Mouse (Mus musculus) liver, adult 2 months (tissue): ENCODE measurements around the gene Pla2g4e. TPM values are rescaled to one million over a fixed set of nuclear protein-coding genes. Genes with fewer than 3 reads are reported as not detected.

ENCODE experiments used
- DNase-seq: peaks from one replicate; pipeline ENCODE4 v3.0.0-alpha.2; 2011; ENCODE audit warnings: low read depth, low spot score; ENCODE audit errors: extremely low read depth
- H3K27ac ChIP-seq: fragments of 200-500 bp; replicated peaks from 2 replicates; pipeline ENCODE4 v1.5.1; 2012; ENCODE audit warnings: low read depth, mild to moderate bottlenecking, control low read depth, inconsistent platforms, low read length; ENCODE audit not compliant: insufficient read depth
- H3K27me3 ChIP-seq: fragments of 200-500 bp; 2 replicates; pipeline ENCODE4 v1.6.1; 2012; ENCODE audit warnings: mild to moderate bottlenecking, moderate library complexity, low read length, inconsistent platforms; ENCODE audit not compliant: control insufficient read depth, insufficient read depth
- H3K36me3 ChIP-seq: fragments of 200-500 bp; 2 replicates; pipeline ENCODE4 v1.6.1; 2012; ENCODE audit warnings: low read length, inconsistent platforms; ENCODE audit not compliant: control insufficient read depth, insufficient read depth
- H3K4me1 ChIP-seq: fragments of 200-500 bp; 2 replicates; pipeline ENCODE4 v1.6.1; 2011; ENCODE audit warnings: low read length; ENCODE audit not compliant: control insufficient read depth, insufficient read depth
- H3K4me3 ChIP-seq: fragments of 200-500 bp; 2 replicates; pipeline ENCODE4 v1.5.1; 2011; ENCODE audit warnings: low read depth, mild to moderate bottlenecking, control low read depth, low read length, moderate library complexity; ENCODE audit not compliant: insufficient read depth
- H3K79me2 ChIP-seq: fragments of 200-500 bp; 2 replicates; pipeline ENCODE4 v1.6.1; 2012; ENCODE audit warnings: inconsistent platforms, mild to moderate bottlenecking, low read length, moderate library complexity; ENCODE audit not compliant: control insufficient read depth, insufficient read depth
- H3K9ac ChIP-seq: fragments of 200-500 bp; 2 replicates; pipeline ENCODE4 v1.6.1; 2012; ENCODE audit warnings: low read depth, mild to moderate bottlenecking, control low read depth, inconsistent platforms, low read length
- CTCF ChIP-seq: fragments of 200-500 bp; IDR thresholded peaks from 2 replicates; pipeline ENCODE4 v1.5.1; 2011; ENCODE audit warnings: low read depth, low read length, control low read depth
- POLR2A ChIP-seq: fragments of 200-500 bp; IDR thresholded peaks from 2 replicates; pipeline ENCODE4 v1.6.1; 2011; ENCODE audit warnings: low read length, control low read depth; ENCODE audit not compliant: insufficient read depth; ENCODE audit errors: extremely low read depth
- WGBS: fragments of 180-500 bp; shearing (Covaris S2); methylation state at CpG from one replicate; pipeline ENCODE4 v1.1.7; 2018; 5-methylcytosine and 5-hydroxymethylcytosine counted together
- polyA plus RNA-seq: library from polyadenylated mRNA; depleted of rRNA; stranded (reverse); fragments of >200 nt; gene quantifications from 2 replicates; pipeline ENCODE4 v1.2.3, GENCODE M21; 2012
- total RNA-seq: library from RNA; depleted of rRNA; stranded (reverse); fragments of >200 nt; gene quantifications from 2 replicates; pipeline ENCODE4 v1.2.3, GENCODE M21; 2014

Pla2g4e gene
- total and polyA plus RNA-seq, 2 experiments: not detected

DNA sequence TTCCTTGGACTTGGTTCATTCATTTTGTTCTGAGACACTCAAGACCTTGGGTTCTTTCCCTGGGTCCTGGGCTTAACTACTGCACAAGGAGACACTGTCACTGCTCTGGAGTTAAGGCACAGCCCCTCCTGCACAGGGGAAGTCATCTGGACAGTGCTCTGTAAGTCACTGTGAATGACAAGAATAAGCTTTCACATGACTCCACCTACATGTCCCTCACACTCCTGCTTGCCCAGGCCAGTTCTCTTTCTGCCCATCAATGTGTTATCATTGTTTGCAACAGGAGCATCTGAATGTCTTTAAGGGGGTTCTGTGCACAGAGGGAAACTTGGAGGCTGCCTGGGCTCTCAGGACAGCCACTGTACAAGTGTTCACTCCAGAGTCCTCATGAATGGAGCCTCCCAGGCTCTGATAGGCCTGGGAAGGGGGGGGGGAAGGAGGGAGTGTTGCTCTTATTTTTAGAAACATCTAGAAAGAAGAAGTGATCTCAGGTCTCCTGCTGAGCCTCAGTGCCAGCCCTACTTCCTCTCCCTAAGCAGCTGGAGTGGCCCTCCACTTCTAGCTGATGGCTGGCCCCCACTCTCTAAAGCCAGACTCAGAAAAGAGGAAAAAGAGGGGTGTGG, 110.6 kb downstream of the Pla2g4e start:
- TF ChIP-seq POLR2A (no peak), CTCF (no peak)
- H3K9ac ChIP-seq: no peak overlapping the region
- no peak overlapping the region for H3K4me3 ChIP-seq
- H3K79me2 ChIP-seq: no peaks in the 10 kb centered on the region
- H3K27me3 ChIP-seq: no peaks in the 10 kb centered on the region
- DNase-seq: no peak
- no peaks in the 10 kb centered on the region for H3K36me3 ChIP-seq
- H3K27ac ChIP-seq: no peak overlapping the region
- peaks cover 4% of the 10 kb centered on the region; the same call in 1 of the 2 replicates for H3K4me1 ChIP-seq

DNA sequence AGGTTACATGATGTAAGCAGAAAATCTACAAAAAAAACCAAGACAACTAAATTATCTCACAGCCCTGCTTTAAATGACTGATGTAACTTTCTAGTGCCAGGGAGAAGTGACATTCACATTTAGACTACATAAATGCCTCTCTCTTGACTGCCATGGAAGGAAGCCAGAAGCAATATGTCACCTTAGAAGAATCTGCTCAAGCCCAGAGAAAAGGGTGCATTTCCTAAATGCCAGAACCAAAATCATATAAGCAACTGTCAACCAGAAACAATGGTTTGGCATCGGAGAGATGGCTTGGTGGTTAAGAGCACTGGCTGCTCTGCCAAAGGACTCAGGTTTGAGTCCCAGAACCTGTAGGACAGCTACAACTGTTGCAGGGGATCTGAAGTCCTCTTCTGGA, 113.3 kb downstream of the Pla2g4e start:
- Histone ChIP-seq H3K4me1 (peaks cover 4% of the 10 kb centered on the region; the same call in 1 of the 2 replicates), H3K27me3 (no peaks in the 10 kb centered on the region), H3K9ac (no peak overlapping the region), H3K4me3 (no peak overlapping the region), H3K79me2 (no peaks in the 10 kb centered on the region), H3K36me3 (no peaks in the 10 kb centered on the region), H3K27ac (no peak overlapping the region)
- no peak for DNase-seq
- WGBS: 84% methylated on average over 1 of the region's 1 CpGs
- TF ChIP-seq POLR2A (no peak), CTCF (no peak)

DNA sequence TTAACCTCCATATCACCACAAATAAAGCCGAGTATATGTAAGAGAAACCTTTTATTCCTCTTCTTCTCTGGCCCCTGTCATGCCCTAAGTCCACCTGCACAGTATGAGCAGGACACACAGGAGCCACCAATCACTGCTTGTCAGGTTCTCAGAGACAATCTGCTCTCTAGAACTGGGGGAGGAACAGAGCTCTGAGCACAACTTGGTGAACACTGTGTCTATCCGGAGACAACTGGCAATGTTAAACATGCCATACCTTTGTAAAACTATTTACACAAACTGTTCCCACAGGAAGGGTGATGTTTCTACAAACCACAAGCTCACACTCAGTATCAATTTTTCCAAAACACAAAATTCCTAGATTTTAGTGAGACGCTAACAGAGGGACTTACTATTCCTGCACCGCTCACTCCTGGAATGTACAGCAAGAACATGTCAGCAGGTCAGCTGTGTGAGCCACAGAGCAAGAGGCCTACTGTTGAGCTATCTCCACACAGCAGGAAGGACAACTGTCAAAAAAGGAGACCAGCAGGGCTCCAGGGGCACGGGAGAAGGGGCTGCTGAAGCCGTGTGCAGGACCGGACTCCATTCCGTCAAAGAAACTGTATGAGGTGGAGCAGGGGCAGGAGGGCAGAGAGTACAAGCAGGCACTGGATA, 115.8 kb downstream of the Pla2g4e start:
- no peak for TF ChIP-seq CTCF
- TF ChIP-seq POLR2A: no peak
- H3K4me1 ChIP-seq: peaks cover 4% of the 10 kb centered on the region; the same call in 1 of the 2 replicates
- 67% methylated on average over 8 of the region's 8 CpGs for WGBS
- H3K79me2 ChIP-seq: no peaks in the 10 kb centered on the region
- no peak for DNase-seq
- H3K27ac ChIP-seq: 0 out of 2 replicates have a peak overlapping the region, but pooled peaks have one; percentile 38
- H3K9ac ChIP-seq: no peak overlapping the region
- no peak overlapping the region for H3K4me3 ChIP-seq
- H3K27me3 ChIP-seq: no peaks in the 10 kb centered on the region
- no peaks in the 10 kb centered on the region for H3K36me3 ChIP-seq

DNA sequence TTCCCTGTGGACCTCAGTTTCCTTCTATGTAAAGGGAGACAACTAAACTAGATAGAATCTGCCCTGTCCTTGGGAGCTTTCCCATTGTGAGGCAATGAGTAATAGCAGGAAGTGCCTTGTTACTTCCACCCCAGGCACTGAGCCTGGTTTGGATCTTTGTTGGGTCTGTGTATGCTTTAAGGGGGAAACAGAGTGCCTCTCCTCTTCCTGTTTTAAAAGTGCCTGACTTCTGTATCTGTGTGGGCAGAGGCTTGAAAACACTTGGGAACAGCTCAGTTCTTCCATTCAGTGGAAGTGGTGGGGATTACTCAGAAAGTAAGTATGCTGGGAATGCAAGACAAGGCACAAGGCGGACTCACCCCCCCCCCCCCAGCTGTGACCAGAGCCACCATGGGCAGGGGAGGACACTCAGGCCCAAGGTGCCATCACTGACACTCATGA, 116.5 kb downstream of the Pla2g4e start:
- DNase-seq: peak; percentile 21
- H3K36me3 ChIP-seq: no peaks in the 10 kb centered on the region
- H3K9ac ChIP-seq: no peak overlapping the region
- peak overlapping the region; percentile 38; the same call in 1 of the 2 replicates for H3K27ac ChIP-seq
- H3K4me3 ChIP-seq: no peak overlapping the region
- WGBS: 87% methylated on average over 1 of the region's 1 CpGs
- no peaks in the 10 kb centered on the region for H3K79me2 ChIP-seq
- TF ChIP-seq POLR2A (no peak), CTCF (no peak)
- H3K4me1 ChIP-seq: peaks cover 4% of the 10 kb centered on the region; the same call in 1 of the 2 replicates
- no peaks in the 10 kb centered on the region for H3K27me3 ChIP-seq

- no peaks in the 10 kb centered on the region for H3K79me2 ChIP-seq
- no peak for TF ChIP-seq CTCF
- TF ChIP-seq POLR2A: no peak
- no peak overlapping the region for H3K27ac ChIP-seq
- no peak overlapping the region for H3K4me3 ChIP-seq
- no peaks in the 10 kb centered on the region for H3K36me3 ChIP-seq
- no peak overlapping the region for H3K9ac ChIP-seq
- no peak for DNase-seq
- no peaks in the 10 kb centered on the region for H3K27me3 ChIP-seq
- peaks cover 4% of the 10 kb centered on the region; the same call in 1 of the 2 replicates for H3K4me1 ChIP-seq
These were observed 117.1 kb downstream of the Pla2g4e start for GRCm38 (mm10) chr2:120128011-120128410.

DNA sequence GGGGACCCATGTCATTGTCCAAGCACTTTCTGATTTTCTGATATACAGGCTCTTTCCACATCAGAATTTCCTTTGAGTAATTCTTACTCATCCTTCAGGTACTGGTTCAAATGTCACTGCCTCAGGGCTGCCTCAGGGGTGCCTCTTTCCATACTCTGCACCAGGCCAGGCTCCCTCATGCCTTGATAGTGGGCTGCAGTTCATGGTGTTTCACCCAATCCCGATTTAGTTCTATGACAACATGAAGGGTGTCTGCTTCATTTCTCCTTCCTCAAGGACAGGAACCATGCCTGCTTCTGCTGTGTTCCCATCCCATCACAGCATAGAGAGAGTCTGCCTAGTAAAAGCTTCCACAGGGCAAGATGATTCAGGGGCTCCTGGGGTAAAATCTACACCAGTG, 118.2 kb downstream of the Pla2g4e start:
- H3K4me3 ChIP-seq: no peak overlapping the region
- TF ChIP-seq CTCF: no peak
- no peak for TF ChIP-seq POLR2A
- H3K27me3 ChIP-seq: no peaks in the 10 kb centered on the region
- no peak overlapping the region for H3K9ac ChIP-seq
- DNase-seq: no peak
- no peaks in the 10 kb centered on the region for H3K79me2 ChIP-seq
- no peaks in the 10 kb centered on the region for H3K36me3 ChIP-seq
- 82% methylated on average over 1 of the region's 1 CpGs for WGBS
- H3K27ac ChIP-seq: no peak overlapping the region
- peaks cover 4% of the 10 kb centered on the region; the same call in 1 of the 2 replicates for H3K4me1 ChIP-seq
